Mouse (Mus musculus): Measurements from ENCODE around the gene Rasal3.

Gene Rasal3

DNA sequence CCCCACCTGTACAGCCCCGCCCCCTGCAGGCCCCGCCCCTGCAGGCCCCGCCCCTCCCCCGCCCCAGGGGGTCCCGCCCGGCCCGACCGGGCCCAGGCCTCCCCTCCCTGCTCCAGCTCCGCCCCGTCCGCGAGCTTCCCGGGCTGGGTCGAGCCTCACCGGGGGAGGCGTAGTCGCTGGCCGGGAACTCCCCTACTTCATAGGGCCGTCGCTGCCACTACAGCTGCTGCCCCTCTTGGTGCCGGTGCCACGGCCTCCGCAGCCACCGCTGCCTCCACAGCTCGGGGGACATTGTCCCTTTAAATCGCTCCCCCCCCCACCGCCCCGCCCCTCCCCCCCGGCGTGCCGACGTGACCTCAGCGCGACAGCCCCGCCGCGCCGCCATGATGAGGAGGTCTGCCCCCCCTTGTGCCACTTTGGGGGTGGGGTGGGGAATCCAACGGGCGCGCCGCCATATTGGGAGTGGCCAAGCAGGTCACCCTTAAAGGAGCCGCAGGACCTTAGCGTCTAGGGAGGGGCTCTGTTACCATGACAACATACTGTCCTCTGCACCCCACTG is 14.2 kb downstream of the Rasal3 start, which contains the start of gene Wiz:
Wiz (minus strand) TSS at position 339 of the 559 bp plus-strand sequence.
- peak; percentile 90 to 91 for DNase-seq (ENCODE audit: low spot score in 2 of 2)

DNA sequence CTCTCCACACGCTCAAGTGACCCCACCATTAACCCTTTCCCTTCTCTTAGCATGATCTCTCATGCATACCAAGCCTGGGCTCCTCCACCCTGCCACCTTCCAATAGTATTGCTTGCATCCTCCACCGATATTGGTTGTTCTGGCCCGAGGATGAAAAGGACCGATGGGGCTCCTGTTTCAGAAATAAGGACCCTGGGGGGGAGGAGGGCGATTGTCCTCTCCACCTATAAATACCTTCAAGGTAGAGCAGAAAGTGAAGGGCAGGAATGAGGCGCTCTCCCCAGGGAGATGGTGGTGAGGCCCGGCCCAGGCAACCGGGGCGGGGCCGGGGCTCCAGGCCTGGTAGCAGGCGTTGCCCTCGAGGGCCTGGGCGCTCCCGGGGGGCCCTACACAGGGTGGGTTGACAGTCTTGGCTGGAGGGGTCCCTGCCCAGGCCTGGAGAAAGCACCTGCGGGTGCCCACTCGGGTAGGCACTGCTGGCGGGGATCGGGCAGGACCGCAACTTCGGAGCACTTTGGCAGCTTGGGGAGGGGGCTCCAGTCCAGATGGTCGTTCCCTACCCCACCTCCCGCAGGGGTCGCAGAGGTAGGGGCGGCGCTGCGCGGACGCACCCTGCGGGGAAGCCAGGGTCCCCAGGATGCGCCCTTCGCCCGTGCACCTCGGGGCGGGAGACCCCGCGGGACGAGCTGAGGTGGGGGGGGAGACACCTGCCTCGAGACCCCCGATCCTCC is 14.8 kb downstream of the Rasal3 start:
- peak; percentile 59 for DNase-seq (ENCODE audit: low spot score in 2 of 2)

DNA sequence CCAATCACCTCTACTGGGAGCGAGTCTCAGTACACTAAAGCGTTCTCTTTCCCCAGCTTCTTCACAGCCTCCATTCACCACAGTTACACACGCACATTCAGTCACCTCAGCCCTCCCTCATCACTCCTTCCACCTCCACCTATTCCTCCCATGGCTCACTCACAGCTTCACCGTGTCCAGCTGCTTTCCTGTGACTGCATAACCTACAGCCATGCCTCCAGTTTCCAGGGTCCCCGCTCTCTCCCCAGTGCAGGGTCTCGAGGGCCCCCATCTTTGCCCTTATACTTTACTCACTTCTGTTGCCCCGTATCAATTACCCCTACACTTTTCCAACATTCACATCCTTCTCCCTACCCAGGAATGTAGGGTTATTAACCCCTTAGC is 15.4 kb downstream of the Rasal3 start:
- DNase-seq (ENCODE audit: low spot score in 2 of 2) = no peak

DNA sequence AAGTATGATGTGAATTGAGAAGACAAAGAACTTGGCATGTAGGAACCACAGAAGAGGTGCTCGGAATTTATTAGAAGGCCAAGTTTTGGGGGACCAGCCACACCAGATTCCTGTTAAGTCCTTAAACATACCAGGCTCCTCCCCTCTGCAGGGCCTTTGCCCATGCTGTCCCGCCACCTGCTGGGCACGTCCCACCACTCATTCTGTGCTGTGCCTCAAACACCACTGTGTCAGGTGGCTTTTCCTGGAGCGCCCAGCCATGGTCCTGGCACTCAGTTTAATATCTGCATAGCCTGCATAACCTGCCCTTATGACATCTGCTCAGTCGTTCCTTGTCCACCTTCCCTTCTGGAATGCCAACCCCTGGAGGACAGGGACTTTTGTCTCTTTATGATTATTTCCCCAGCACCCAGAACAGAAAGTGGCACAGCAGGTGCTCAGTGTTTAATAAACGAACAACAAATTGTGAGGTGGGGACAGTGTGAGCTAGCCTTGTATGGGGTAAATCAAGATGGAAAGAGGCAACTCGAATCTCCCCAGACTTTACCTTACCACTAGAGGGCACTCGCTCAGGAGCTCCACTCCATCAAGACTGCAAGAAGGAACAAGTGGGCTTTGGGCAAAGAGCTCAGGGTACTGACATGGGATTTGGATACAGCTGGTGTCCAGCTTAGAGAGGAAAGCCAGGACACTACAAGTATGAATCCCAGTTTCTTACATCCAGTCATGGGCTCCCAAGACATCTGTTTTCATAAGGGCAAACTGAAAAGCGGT is 16.5 kb downstream of the Rasal3 start:
- peak; percentile 46 to 66 for DNase-seq (ENCODE audit: low spot score in 2 of 2)

DNA sequence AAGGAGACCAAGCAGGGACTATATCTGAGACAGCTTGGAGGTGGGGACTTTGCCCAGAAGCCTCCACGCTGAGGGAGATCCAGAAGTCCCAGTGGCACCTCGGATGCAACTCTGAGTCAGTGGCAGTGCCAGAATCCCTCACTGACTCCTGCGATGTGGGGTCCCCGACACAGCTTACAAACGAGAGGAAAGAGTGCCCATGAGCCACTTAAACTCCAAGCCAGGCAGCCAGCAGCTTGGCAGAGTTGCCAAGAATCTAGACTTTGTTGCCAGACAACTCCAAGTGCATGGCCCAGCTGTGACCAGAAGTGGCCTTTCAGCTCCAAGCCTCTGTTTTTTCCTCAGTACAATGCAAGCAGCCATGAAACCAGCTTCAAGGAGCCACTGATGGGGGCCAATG is 19.7 kb downstream of the Rasal3 start:
- DNase-seq (ENCODE audit: low spot score in 2 of 2) = no peak

DNA sequence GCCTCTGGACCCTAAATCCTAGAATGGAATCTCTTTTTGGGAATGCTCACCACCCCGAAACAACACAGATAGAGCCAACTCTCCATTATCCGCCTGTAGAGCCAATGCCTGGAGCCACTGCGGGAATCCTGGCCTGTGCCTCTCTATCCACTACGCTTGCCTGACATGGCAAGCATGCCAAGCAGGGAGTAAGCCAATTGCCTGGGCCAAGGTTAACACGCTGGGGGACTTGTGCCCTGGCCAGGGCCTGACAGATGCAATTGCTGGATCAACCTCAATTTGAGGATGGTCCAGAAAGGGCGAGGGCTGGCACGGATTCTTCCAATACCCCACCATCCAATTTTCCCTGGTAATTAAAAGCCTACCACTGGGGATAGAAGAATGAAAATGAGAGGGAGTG is 20.8 kb downstream of the Rasal3 start:
- DNase-seq (ENCODE audit: low spot score in 2 of 2) = no peak

DNA sequence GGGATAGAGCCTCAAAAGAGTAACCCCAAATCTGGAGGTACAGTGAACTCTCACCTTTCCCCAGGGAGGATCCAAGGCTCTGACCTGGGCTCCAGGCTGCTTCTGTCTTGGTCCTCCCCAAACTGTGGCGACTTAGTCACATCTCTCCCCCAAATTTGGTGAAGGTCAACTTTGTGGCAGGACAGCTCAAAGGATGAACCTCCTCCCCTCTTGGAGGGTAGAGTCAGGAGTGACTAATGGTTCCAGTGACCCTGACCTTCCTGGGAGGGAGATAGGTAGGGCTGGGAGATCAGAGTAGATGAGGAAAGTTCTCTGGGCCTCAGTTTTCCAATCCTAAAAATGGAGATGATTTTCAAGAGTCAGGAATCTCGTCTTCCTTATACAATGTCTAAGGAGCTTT is 24.6 kb downstream of the Rasal3 start:
- no peak for DNase-seq (ENCODE audit: low spot score in 2 of 2)

DNA sequence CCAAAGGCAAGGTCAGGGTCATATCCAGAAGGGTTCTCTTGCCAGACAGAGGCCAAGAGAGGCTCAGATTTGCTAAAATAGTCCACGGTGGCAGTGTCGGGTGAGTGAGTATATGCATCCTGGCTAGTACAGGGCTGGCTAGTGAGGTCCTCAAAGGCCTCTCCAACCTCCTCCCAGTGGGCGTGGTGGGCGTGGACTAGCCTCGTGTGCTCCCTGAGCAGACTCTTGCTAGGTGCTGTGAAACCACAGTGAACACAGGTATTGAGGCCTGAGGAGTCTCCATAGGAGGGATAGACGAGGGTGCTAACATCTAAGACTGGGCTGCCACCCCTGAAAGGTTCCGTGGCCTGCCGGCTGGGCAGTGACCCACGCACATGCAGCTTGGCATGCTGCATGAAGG is 26.2 kb downstream of the Rasal3 start:
- no peak for DNase-seq (ENCODE audit: low spot score in 2 of 2)

DNA sequence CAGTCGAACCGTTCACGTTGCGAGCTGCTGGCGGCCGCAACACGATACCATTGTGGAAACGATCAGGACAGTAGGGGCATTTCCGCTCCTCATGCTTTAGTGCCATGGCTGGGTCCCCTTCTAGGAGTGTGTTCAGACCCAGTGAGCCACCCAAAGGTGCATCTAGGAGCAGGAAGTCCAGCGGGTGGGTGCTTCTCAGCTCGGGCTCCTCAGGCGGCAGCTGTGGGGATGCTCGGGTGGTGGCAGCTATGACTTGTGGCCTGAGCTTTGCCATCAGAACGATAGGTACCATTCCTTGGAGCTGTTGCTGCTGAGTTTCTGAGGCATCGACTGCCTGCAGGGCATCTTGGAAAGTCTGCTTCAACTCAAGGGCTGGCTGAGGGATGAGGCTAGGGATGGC is 26.9 kb downstream of the Rasal3 start:
- DNase-seq (ENCODE audit: low spot score in 2 of 2) = no peak

DNA sequence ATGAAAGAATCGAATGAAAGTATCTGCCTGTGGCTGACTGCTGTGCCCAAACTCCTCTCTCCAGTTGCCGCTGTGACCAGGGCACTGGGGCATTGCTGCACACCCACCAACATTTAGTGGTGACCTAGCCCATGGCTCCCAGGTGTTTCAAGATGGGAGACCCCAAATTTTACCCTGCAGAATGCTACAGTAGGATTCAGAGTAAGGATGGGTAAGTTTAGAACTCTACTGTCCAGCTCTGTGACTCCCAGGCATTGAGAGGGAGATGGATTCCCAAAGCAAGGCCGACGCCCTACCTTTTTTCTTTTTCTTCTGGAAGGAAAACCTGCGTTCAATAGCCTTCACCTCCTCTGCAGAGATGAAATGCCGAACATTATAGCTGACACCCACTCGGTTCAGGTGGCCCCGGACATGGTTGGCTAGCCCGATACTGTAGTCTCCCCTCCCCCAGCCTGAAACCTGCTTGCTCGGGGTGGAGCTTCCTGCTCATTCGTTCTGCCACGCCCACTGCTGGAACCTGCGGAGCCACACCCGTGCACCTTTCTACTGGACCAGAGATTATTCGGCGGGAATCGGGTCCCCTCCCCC is 34.3 kb downstream of the Rasal3 start:
- DNase-seq (ENCODE audit: low spot score in 2 of 2) = no peak

DNA sequence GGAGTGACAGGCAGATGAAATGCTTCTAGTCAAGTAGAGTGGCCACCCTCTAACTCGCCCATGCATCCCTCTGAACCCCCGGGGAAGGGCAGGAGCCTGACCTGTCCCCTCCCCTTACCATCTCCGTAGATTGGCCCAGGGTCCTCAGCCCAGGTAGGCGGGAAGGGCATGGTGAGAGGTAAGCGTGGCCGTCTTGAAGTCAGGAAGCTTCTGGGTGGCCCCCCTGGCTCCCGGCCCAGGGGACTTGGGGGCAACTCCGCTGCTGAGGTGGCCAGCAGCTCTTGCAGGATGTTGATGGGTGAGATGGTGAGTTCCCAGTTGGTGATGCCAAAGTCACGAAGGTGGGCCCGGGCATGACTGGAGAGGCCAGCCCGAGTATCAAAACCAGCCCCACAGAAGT is 35.7 kb downstream of the Rasal3 start:
- no peak for DNase-seq (ENCODE audit: low spot score in 2 of 2)

DNA sequence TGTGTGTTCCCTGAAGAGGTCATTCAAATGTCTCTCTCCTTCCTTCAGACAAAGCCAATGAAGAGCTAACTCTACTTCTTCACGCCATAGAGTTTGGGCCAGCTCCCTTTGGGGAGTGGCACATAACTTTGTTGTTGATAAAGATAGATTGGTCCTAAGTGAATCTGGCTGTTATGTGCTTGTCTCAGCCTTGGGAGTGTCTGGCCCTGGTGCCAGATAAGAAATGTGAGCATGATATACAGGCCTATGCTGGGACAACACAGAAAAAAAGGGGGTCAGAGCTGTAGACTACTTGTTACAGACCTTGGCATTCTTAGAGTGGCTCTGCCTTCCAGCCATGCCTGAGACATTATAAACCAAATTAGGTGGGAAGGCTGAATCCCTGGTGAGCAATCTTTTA is 38.1 kb downstream of the Rasal3 start:
- no peak for DNase-seq (ENCODE audit: low spot score in 2 of 2)

DNA sequence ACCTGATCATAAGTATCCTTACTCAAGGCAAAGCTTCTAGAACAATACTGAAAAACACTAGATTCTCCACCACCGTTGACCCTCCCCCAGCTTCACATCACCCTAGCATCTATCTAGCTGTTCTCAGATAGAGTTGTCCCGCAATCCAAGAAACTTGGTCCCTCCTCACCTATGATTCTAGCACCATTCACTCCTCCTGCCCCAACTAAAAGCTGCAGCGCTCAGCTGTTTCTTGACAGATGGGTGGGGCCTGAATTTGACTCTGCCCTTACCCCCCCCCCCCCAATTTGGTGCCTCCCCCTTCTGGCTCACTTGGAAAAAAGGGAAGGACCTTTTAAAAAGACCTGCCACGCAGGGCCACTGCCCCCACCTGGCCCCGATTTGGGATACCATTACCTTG is 38.5 kb downstream of the Rasal3 start:
- DNase-seq (ENCODE audit: low spot score in 2 of 2) = no peak

DNA sequence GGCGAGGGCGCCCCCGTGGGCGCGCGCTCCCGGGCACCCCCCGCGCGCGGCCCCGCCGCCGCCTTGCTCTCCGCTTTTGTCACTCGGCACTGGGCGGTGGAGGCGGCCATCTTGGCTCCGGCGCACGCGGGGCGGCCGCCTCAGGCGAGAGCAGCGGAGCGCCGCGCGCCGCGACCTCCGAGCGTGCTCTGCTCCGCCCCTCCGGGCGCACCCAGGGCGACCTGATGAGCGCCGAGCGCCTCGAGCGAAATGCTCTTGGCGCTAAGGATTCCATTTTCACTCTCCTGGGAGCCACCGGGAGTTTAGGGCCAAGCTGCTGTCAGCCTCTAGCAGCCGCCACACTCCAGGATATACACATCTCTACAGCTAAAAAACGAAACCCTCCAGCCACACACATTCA is 39.1 kb downstream of the Rasal3 start:
- DNase-seq (ENCODE audit: low spot score in 2 of 2) = peak; percentile 78 to 81

DNA sequence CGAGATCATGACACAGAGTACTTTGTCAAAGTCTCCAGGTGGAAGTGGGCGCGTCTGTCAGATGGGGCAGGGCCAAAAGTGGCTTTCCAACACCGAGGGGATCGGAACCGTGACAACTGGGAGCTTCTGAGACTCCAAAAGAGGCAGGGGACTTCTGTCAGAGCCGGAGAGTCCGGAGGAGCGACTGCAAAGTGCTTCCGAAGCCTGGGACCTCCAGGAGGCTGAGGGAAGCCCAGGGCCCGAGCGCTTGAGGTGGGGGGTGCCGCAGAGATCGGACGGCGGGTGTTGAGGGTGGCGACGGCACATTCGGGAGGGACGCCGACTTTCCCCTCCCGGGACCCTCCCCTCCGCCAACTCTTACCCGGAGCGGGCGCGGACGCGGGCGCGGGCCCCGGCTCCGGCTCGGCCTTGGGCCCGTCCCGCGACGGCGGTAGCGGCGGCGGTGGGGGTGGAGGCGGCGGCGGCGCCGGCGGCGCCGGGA is 39.5 kb downstream of the Rasal3 start:
- DNase-seq (ENCODE audit: low spot score in 2 of 2) = no peak

DNA sequence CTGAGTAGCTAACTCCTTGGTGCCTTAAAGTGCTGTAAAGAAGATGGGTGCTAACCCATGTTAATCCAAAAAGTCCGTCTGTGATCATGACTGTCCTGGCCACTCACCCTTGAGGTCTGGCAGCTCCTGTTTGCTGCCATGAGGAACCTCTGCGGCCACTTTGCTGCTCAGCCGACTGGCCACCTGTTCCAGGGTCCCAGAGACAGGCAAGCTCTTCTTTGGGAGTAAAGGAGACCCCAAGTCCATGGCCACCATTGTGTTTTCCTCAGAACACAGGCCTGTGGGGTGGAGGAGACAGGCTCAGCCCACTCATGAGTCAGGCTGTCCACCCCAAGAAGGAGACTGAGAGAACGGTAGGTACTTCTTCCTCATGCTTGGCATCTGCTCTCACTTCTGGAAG is 40.7 kb downstream of the Rasal3 start:
- no peak for DNase-seq (ENCODE audit: low spot score in 2 of 2)

DNA sequence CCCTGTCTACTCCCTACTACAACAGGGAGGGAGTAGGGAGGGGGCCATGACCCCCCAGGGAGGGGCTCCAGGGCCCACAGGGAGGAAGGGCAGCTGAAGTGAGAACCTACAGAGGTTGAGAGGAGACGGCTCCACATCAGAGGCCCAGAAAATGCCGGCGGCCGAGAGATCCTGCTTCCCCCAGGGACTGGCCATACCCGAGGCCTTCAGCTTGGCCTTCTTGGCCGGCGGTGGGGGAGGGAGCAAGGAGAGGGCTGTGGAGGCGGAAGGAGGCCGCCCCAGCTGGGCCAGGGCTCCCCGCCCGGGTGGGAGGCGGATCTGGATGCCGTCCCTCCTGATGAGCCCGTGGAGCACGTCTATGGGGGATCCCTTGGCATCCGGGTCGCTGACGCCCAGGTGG is 43.5 kb downstream of the Rasal3 start:
- DNase-seq (ENCODE audit: low spot score in 2 of 2) = no peak

DNA sequence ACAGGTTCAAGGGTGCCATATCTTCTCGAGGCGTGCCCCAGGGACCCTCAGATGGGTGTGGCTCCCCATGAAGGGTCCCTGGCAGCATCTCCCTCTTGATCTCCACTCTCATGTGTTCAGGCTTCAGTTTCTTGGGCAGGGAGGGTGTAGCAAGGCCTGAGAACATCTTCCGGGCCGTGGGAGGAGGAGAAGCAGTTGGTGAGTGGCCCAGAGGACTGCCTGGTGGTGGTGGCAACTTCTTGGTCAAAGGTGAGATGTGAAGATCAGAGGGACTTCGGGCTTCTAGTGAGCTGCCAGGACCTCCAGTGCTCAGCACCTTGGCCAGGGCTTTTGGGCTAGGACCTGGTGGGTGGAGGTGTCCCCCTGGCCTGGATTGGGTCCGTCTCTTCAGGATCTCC is 44.4 kb downstream of the Rasal3 start:
- no peak for DNase-seq (ENCODE audit: low spot score in 2 of 2)

DNA sequence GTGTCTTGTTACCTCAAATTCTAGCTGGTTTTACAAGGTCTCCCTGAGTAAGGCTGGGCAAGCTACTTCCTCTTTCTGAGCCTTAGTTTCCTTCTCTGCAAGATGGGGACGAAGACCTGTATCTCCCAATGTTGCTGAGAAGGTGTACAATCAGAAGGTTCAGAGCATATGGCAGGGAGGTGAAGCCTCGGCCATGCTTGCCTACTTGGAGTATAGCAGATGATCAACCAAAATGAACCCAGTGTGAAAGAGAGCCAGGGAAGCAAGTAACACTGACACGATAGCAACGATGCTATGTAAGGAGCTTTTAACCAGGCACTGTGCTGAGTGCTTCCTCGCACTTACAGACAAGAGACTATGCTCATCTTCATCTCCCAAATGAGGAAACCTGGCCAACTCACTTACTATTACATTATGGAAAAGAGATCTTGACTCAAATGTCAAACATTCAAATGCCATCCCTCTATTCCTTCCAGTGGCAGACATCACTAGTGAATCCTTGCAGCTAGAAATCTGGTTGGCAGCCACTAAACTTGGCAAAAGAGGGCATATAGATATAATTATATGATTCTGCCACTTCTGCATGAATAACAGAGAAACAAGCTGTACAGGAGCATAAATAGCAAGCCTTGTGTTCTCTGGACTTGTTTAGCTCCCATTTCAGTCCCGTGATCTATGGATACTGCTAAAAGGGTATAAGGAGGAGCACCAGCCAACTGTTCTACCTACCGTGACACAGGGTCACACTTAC is 45.0 kb downstream of the Rasal3 start:
- DNase-seq (ENCODE audit: low spot score in 2 of 2) = no peak

DNA sequence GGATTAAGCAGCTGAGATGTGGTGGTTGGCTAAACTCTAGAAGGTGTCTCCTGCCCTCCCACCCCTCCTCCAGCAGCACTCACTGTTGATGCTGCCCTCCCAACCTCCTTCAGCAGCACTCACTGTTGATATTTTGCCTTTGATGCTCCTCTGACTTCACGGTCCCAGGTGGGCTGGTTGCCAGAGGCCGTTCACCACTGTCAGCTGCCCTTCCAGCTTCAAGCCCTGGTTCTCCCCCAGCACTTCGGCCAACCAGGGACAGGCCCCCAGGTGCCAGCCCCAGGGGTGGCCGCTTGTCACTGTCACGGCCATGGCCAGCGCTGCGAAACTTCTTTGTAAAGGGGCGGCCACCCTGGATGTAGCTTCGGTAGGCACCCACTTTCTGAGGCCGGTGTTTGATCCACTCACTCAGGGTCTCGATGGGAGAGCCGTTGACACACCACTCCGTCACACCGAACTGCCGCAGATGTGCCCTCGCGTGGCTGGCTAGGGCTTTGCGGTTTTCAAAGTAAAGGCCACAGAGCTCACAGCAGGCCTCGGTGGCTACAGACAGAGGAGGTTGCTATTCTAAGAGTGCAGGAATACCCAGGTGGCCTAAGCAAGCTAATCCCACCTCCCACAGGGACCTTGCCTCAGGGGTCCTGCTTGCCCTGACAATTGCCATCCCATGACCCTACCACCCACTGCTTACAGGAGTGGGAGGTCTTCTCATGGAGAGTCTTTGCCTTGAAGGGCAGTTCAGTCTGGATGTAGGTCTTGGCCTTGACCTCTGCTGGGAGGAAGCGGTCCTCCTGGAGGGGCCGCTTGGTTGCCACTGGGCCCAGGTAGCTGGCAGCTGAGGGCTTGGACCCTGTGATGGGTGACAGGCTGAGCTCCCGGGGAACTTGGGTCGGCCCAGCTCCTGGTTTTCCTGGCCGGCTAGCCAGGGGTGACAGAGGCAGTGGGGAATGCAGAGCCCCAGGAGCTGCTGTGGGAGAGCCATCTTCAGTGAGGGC is 46.3 kb downstream of the Rasal3 start:
- no peak for DNase-seq (ENCODE audit: low spot score in 2 of 2)

DNA sequence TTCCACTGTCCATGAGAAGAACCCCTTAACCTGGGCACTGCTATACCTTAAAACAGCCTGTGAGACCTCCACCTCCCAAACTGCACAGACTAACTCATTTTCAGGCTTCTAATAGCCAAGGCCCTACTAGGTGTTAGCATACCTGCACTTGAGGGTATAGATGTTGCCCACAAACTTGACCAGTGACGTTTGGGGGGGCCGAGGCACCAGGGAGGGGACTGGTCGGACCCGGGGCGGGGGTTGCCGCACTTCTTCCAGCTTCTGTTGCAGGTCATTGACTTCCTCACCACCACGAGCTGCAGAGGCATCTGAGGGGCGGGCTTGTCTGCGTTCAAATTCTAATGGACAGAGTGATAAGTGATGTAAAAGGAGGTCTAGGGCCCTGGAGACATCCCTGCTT is 47.1 kb downstream of the Rasal3 start:
- DNase-seq (ENCODE audit: low spot score in 2 of 2) = no peak
